Mouse (Mus musculus) CH12.LX (cell line): ENCODE measurements around the gene Zbtb42. TPM values are rescaled to one million over a fixed set of nuclear protein-coding genes. Genes with fewer than 3 reads are reported as not detected.
A peak's percentile ranks its signal among the peaks of the same experiment; 100 is the strongest.

Experiments
- DNase-seq: peaks from one replicate; pipeline ENCODE4 v3.0.0-alpha.2; 2013; ENCODE audit errors: extremely low read depth
- H3K27ac ChIP-seq: 2 replicates; pipeline ENCODE4 v1.5.1; 2012; ENCODE audit warnings: low read depth, mild to moderate bottlenecking, control low read depth, moderate library complexity; ENCODE audit not compliant: insufficient read depth
- H3K27me3 ChIP-seq: replicated peaks from 2 replicates; pipeline ENCODE3; 2012; ENCODE audit warnings: inconsistent platforms
- H3K36me3 ChIP-seq, 2 experiments: replicated peaks in 1 of 2; 2 replicates each; pipeline versions ENCODE3 to v1.6.1; 2012; ENCODE audit warnings: inconsistent platforms in 1 of 2, low read length in 1 of 2, mild to moderate bottlenecking in 1 of 2, mixed read lengths in 1 of 2, moderate library complexity in 1 of 2; ENCODE audit not compliant: control insufficient read depth in 1 of 2, insufficient read depth in 1 of 2
- H3K4me1 ChIP-seq, 2 experiments: 2 replicates each; pipeline ENCODE4 v1.6.1; 2012; ENCODE audit warnings: inconsistent platforms in 1 of 2, moderate library complexity in 1 of 2; ENCODE audit not compliant: insufficient read depth in 2 of 2, control insufficient read depth in 1 of 2
- H3K4me2 ChIP-seq: 2 replicates; pipeline ENCODE4 v1.6.1; 2012; ENCODE audit warnings: low read depth, mild to moderate bottlenecking, control low read depth; ENCODE audit not compliant: poor library complexity, insufficient read depth, severe bottlenecking
- H3K4me3 ChIP-seq, 3 experiments: fragments of 150-350 bp in 1 of 3; sonication (generic) in 1 of 3; replicated peaks in 1 of 3; 2 replicates each; pipeline versions ENCODE3 to v1.5.1; 2011 to 2012; ENCODE audit warnings: low read depth in 2 of 3, low read length in 2 of 3, mild to moderate bottlenecking in 2 of 3, moderate library complexity in 2 of 3, control low read depth in 1 of 3, improper control_type of control experiment in 1 of 3, inconsistent platforms in 1 of 3, mixed read lengths in 1 of 3; ENCODE audit not compliant: poor library complexity in 1 of 3
- H3K79me2 ChIP-seq: replicated peaks from 2 replicates; pipeline ENCODE4 v1.6.1; 2012; ENCODE audit warnings: mild to moderate bottlenecking, moderate library complexity; ENCODE audit not compliant: control insufficient read depth, poor library complexity, insufficient read depth, severe bottlenecking; ENCODE audit errors: extremely low read depth
- H3K9ac ChIP-seq: 2 replicates; pipeline ENCODE4 v1.6.1; 2012; ENCODE audit warnings: low read depth, mild to moderate bottlenecking, control low read depth, moderate library complexity; ENCODE audit not compliant: insufficient read depth
- H3K9me3 ChIP-seq: replicated peaks from 2 replicates; pipeline ENCODE3; 2012; ENCODE audit warnings: low read length, inconsistent platforms, mixed read lengths
- BHLHE40 ChIP-seq: IDR thresholded peaks from 2 replicates; pipeline ENCODE4 v1.6.1; 2011; ENCODE audit warnings: mild to moderate bottlenecking, low read depth, low read length, improper control_type of control experiment
- CHD2 ChIP-seq: IDR thresholded peaks from 2 replicates; pipeline ENCODE4 v1.6.1; 2011; ENCODE audit warnings: low read length, improper control_type of control experiment
- ELF1 ChIP-seq: IDR thresholded peaks from 2 replicates; pipeline ENCODE4 v1.6.1; 2014; ENCODE audit warnings: low read depth, mild to moderate bottlenecking, inconsistent platforms, low read length, improper control_type of control experiment
- GABPA ChIP-seq: IDR thresholded peaks from 2 replicates; pipeline ENCODE4 v1.6.1; 2012; ENCODE audit warnings: low read depth, low read length, improper control_type of control experiment, inconsistent platforms; ENCODE audit not compliant: insufficient replicate concordance
- IRF4 ChIP-seq: IDR thresholded peaks from 2 replicates; pipeline ENCODE4 v1.6.1; 2014; ENCODE audit warnings: low read depth, mild to moderate bottlenecking, inconsistent platforms, low read length, improper control_type of control experiment
- MYC ChIP-seq: IDR thresholded peaks from 2 replicates; pipeline ENCODE4 v1.6.1; 2011; ENCODE audit warnings: low read depth, mild to moderate bottlenecking, improper control_type of control experiment, low read length
- NELFE ChIP-seq: IDR thresholded peaks from 2 replicates; pipeline ENCODE4 v1.6.1; 2011; ENCODE audit warnings: low read depth, low read length, improper control_type of control experiment
- NRF1 ChIP-seq: IDR thresholded peaks from 2 replicates; pipeline ENCODE4 v1.6.1; 2014; ENCODE audit warnings: low read depth, mild to moderate bottlenecking, inconsistent platforms, low read length, improper control_type of control experiment, moderate library complexity
- RAD21 ChIP-seq: IDR thresholded peaks from 2 replicates; pipeline ENCODE4 v1.6.1; 2011; ENCODE audit warnings: low read depth, mild to moderate bottlenecking, low read length, improper control_type of control experiment, moderate library complexity
- RCOR1 ChIP-seq: conservative IDR thresholded peaks from 2 replicates; pipeline ENCODE4 v1.6.1; 2012; ENCODE audit warnings: low read depth, mild to moderate bottlenecking, inconsistent platforms, low read length, improper control_type of control experiment
- TBP ChIP-seq: conservative IDR thresholded peaks from 2 replicates; pipeline ENCODE4 v1.6.1; 2011; ENCODE audit warnings: low read depth, low read length, improper control_type of control experiment
- TCF12 ChIP-seq: IDR thresholded peaks from 2 replicates; pipeline ENCODE4 v1.6.1; 2014; ENCODE audit warnings: low read depth, mild to moderate bottlenecking, inconsistent platforms, low read length, improper control_type of control experiment
- ZMIZ1 ChIP-seq: IDR thresholded peaks from 2 replicates; pipeline ENCODE4 v1.6.1; 2012; ENCODE audit warnings: low read depth, mild to moderate bottlenecking, inconsistent platforms, low read length, improper control_type of control experiment
- ZNF384 ChIP-seq: IDR thresholded peaks from 2 replicates; pipeline ENCODE4 v1.6.1; 2012; ENCODE audit warnings: low read depth, low read length, improper control_type of control experiment, inconsistent platforms
- dilution Hi-C: fragments of 300-500 bp; cut with MboI; formaldehyde crosslinking; loops from 2 replicates; pipeline ENCODE4 v1.14.3; 2020; ENCODE audit warnings: low sequenced_read_pairs; ENCODE audit not compliant: extremely low pct_unique_long_range_greater_than_20kb, extremely low pct_ligation_motif_present
- in situ Hi-C: fragments of 300-500 bp; cut with MboI; formaldehyde crosslinking; loops from 3 replicates; pipeline ENCODE4 v1.14.3; 2019; ENCODE audit warnings: low sequenced_read_pairs, low pct_ligation_motif_present, low pct_unique_long_range_greater_than_20kb, mixed read lengths
- polyA plus RNA-seq: library from polyadenylated mRNA; unstranded; fragments of >175 nt; gene quantifications from 2 replicates; pipeline ENCODE4 v1.2.1, GENCODE M21; 2012; ENCODE audit warnings: low read depth; ENCODE audit not compliant: insufficient read length
- total RNA-seq, 2 experiments: library from RNA; depleted of rRNA; stranded (reverse); fragments of 300-350 nt in 1 of 2; fragments of >200 nt in 1 of 2; gene quantifications; 2 replicates each; pipeline ENCODE4 v1.2.3; 2012 to 2014

Gene Zbtb42
- total and polyA plus RNA-seq, 3 experiments = 0.11 to 0.30 TPM; not detected in 1

GRCm38 (mm10) chr12:112677943-112678554, 579 bp upstream of the Zbtb42 start:
- dilution Hi-C loops = no loop called here
- Histone ChIP-seq H3K4me2 (peak overlapping the region; percentile 81), H3K9me3 (peaks cover 3% of the 10 kb centered on the region), H3K4me3 (peak overlapping the region in 1 of 3 experiments; percentile 78)
- TF ChIP-seq RAD21 = no peak
- TF ChIP-seq ZMIZ1 = no peak
- TF ChIP-seq CHD2 = no peak
- TF ChIP-seq ELF1 = no peak
- TF ChIP-seq ZNF384 = no peak
- TF ChIP-seq TBP = no peak
- no peak for TF ChIP-seq RCOR1
- no peak for TF ChIP-seq BHLHE40
- TF ChIP-seq NRF1 = no peak
- no peak for TF ChIP-seq GABPA
- no peak for TF ChIP-seq MYC
- no peak for TF ChIP-seq IRF4
- no peak for TF ChIP-seq NELFE
- TF ChIP-seq, all 38 proteins: peak for 0
- no peak overlapping the region for H3K9ac ChIP-seq
- in situ Hi-C loops = no loop called here
- DNase-seq = no peak
- H3K36me3 ChIP-seq = no peaks in the 10 kb centered on the region
- peaks cover 70% of the 10 kb centered on the region for H3K27me3 ChIP-seq
- H3K27ac ChIP-seq = no peak overlapping the region
- peaks cover 11 to 23% of the 10 kb centered on the region in 2 experiments for H3K4me1 ChIP-seq
- peaks cover 8% of the 10 kb centered on the region for H3K79me2 ChIP-seq

GRCm38 (mm10) chr12:112679027-112679996, 684 bp downstream of the Zbtb42 start:
- H3K9me3 ChIP-seq = peaks cover 3% of the 10 kb centered on the region
- H3K4me3 ChIP-seq = peak overlapping the region; percentile 23 to 78 (median 45)
- peaks cover 11 to 21% of the 10 kb centered on the region in 2 experiments for H3K4me1 ChIP-seq
- H3K9ac ChIP-seq = peak overlapping the region; percentile 21
- H3K79me2 ChIP-seq = no peaks in the 10 kb centered on the region
- dilution Hi-C loops (no loop called here), in situ Hi-C loops (no loop called here)
- no peak overlapping the region for H3K27ac ChIP-seq
- no peak for DNase-seq
- H3K4me2 ChIP-seq = peak overlapping the region; percentile 81
- TF ChIP-seq TCF12 (no peak), ELF1 (no peak), NRF1 (peak; percentile 64)
- peaks cover 81% of the 10 kb centered on the region for H3K27me3 ChIP-seq
- no peaks in the 10 kb centered on the region for H3K36me3 ChIP-seq
